Mouse (Mus musculus) brain, adult 2 months (tissue): ENCODE data around the gene Trpm8.

Experiments used
- DNase-seq: peaks from one replicate; pipeline ENCODE4 v3.0.0; 2011; ENCODE audit warnings: low read depth, low spot score

The Trpm8 gene

GRCm38 (mm10) chr1:88264869-88265240 is 12.6 kb upstream of the Trpm8 start:
- no peak for DNase-seq

GRCm38 (mm10) chr1:88266123-88266522 is 11.3 kb upstream of the Trpm8 start:
- DNase-seq: no peak

GRCm38 (mm10) chr1:88267489-88267888 is 10.0 kb upstream of the Trpm8 start:
- DNase-seq: no peak

GRCm38 (mm10) chr1:88268070-88268469 is 9.4 kb upstream of the Trpm8 start:
- DNase-seq: no peak

- DNase-seq: no peak
Measured at GRCm38 (mm10) chr1:88269539-88270309, 7.7 kb upstream of the Trpm8 start.

DNA sequence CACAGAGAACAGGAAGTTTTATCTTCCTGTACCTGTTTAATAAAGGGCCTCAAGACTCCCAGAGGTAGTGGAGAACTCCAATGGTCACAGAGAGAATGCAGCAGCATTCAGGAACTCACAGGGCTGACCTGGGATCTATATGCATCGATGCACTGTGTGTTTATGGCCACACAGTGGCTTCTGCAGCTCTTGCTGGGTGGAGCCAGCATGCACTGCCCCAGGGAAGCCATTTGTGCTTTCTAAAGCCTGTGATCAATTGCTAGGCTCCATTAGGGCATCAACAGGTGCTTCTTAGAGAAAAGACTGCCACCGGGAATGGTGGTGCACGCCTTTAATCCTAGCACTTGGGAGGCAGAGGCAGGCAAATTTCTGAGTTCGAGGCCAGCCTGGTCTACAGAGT is 4.6 kb upstream of the Trpm8 start:
- no peak for DNase-seq

- no peak for DNase-seq
Measured at GRCm38 (mm10) chr1:88273326-88273725, 4.1 kb upstream of the Trpm8 start.

GRCm38 (mm10) chr1:88273832-88274231 is 3.6 kb upstream of the Trpm8 start:
- DNase-seq: no peak

GRCm38 (mm10) chr1:88274371-88275077 is 2.9 kb upstream of the Trpm8 start:
- DNase-seq: peak; percentile 37

GRCm38 (mm10) chr1:88275078-88275680 is 2.3 kb upstream of the Trpm8 start:
- DNase-seq: no peak

DNA sequence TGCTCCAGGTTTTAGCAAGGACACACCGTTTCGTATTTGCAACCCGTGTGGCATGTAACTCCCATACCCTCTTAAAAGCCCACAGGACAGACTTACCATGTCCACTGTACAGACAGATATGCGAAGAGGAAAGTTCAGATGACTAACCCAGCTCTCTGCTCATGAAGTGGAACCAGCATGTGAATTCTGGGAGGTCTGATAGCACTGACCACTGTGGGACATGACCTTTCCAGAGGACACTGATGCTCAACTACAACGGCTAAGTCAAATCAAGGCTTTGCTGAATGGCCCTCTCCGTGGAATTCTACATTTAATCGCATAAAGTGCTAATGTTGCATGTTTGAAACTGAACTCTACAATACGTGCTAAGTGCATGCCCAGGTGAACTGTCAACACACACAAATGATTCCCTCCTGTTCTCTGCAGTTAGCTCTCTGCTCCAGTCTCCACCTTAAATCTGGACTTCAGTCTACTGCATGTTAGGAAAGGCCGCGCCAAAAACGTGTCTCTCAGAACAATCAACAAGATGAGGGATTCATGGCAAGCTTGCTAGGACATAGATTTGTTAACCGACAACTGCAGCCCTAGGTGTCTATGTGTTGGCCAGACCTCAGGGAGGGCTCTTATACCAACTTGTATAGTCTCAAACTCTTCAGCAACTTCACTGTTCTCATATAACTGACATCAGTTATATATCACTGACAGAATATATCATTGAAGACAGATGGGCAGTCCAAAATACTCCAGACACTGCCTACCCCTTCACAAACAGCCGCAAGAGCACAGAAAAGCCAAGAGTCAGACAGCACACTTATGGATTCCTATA is 1.6 kb upstream of the Trpm8 start:
- no peak for DNase-seq

GRCm38 (mm10) chr1:88276524-88277097 is 850 bp upstream of the Trpm8 start:
- no peak for DNase-seq

DNA sequence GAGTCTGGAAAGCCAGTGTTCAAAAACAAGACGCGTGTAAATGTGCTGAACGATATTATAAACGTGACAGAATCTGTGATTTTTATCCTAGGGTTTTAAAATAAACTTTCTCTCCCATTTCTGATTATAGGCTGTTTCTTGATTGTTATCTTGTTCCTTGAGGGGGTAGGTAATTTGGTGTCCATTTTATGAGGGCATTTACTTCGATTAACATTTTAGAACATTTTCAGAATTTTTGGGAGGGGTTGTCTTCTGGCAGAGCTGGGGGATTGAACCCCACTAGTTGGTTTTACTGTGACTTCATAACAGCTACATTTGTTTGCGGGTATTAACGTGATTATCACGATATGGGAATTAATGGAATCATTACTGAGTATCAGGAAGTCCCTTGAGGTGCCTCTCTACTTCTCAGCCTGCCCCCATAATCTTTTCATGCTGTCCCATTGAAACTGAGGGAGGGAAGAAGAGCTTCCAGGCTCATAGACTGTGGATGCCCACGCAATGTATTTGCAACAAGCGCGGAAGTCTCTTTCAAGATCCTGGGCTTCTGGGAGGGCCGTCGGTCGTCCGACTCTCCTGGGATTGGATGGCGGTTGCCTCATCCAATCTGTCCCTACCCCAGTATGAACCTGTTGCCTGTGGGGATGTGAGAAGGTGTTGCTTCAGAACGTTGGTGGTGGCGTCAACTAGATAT is 504 bp downstream of the Trpm8 start:
- no peak for DNase-seq

GRCm38 (mm10) chr1:88279111-88280005 is 1.9 kb downstream of the Trpm8 start:
- no peak for DNase-seq

DNA sequence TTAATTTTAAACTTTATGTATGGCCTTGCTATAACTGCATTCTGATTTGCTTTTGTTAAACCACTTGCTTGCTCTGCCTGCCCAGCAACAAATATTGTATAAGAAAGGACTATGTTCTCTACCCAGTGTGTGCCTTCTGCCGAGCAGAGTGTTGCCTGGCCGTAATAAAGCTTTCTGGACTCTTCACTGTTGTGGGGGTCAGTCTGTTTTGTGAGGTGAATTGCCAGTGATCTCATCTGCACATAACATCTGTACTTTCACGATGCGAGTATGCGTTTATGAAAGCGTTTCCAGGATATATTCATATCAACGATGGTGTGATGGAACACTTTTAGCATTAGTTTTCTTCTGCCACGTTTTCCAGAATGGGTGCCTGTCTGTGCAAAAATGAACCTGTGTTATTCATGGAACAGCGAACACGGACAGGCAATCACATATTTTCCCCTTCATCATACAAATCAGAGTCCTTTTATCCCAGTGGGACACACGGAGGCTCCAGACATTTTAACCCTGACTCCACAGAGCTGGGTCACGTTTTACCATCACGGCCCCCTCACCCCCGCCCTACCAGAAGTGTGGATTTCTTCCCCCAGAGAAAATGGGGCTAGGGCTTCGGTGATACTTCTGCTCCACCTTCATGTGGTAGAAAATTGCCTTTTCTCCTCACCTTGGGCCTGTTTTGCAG is 2.7 kb downstream of the Trpm8 start:
- DNase-seq: no peak

- no peak for DNase-seq
Measured at GRCm38 (mm10) chr1:88282301-88282700, 4.8 kb downstream of the Trpm8 start.

GRCm38 (mm10) chr1:88283376-88284227 is 6.1 kb downstream of the Trpm8 start:
- no peak for DNase-seq

GRCm38 (mm10) chr1:88284228-88284945 is 6.9 kb downstream of the Trpm8 start:
- no peak for DNase-seq
